Mouse (Mus musculus) frontal cortex, postnatal 36 days (tissue): Measurements from ENCODE around the gene Igsf9b.

Experiments used
- DNase-seq, 2 experiments: peaks; one replicate each; pipeline ENCODE4 v3.0.0; 2022; ENCODE audit warnings: low spot score in 2 of 2

Gene Igsf9b

GRCm38 (mm10) chr9:27330374-27330773 is 31.4 kb downstream of the Igsf9b start:
- no peak for DNase-seq

GRCm38 (mm10) chr9:27331538-27331937 is 32.5 kb downstream of the Igsf9b start:
- DNase-seq, result no peak

GRCm38 (mm10) chr9:27334895-27335294 is 35.9 kb downstream of the Igsf9b start:
- no peak for DNase-seq

GRCm38 (mm10) chr9:27336962-27337636 is 38.1 kb downstream of the Igsf9b start:
- peak; percentile 31 to 42 for DNase-seq

- DNase-seq, result no peak
These were observed 40.2 kb downstream of the Igsf9b start for GRCm38 (mm10) chr9:27339168-27339567.

- DNase-seq, result no peak
These were observed 47.7 kb downstream of the Igsf9b start for GRCm38 (mm10) chr9:27346541-27347269.

GRCm38 (mm10) chr9:27353082-27353481 is 54.1 kb downstream of the Igsf9b start:
- peak in 1 of 2 experiments; percentile 35 for DNase-seq

GRCm38 (mm10) chr9:27357893-27358292 is 58.9 kb downstream of the Igsf9b start:
- no peak for DNase-seq

- DNase-seq, result no peak
These were observed 68.2 kb downstream of the Igsf9b start for GRCm38 (mm10) chr9:27367231-27367630.

GRCm38 (mm10) chr9:27369108-27369507 is 70.1 kb downstream of the Igsf9b start:
- no peak for DNase-seq

GRCm38 (mm10) chr9:27375746-27376145 is 76.7 kb downstream of the Igsf9b start:
- DNase-seq, result no peak

GRCm38 (mm10) chr9:27386951-27387350 is 87.9 kb downstream of the Igsf9b start:
- DNase-seq, result no peak

GRCm38 (mm10) chr9:27396500-27396899 is 97.5 kb downstream of the Igsf9b start, which contains the start of gene Spata19:
Gene Spata19, plus strand, starts transcription at chr9:27396800.
- no peak for DNase-seq

GRCm38 (mm10) chr9:27401169-27401568 is 102.2 kb downstream of the Igsf9b start:
- DNase-seq, result no peak
